Mouse (Mus musculus) E14TG2a.4 (cell line): ENCODE results near the gene Pus1.

Experiments
- H3K27me3 ChIP-seq: 2 replicates; pipeline ENCODE4 v1.6.1; 2014; ENCODE audit warnings: low read length, control low read depth; ENCODE audit not compliant: insufficient read depth
- H3K36me3 ChIP-seq: 2 replicates; pipeline ENCODE4 v1.6.1; 2014; ENCODE audit warnings: low read length, control low read depth; ENCODE audit not compliant: insufficient read depth
- H3K4me1 ChIP-seq: replicated peaks from 2 replicates; pipeline ENCODE4 v1.6.1; 2014; ENCODE audit warnings: low read depth, low read length, control low read depth
- H3K4me3 ChIP-seq: replicated peaks from 2 replicates; pipeline ENCODE4 v1.5.1; 2014; ENCODE audit warnings: mild to moderate bottlenecking, low read length
- H3K9me3 ChIP-seq: 2 replicates; pipeline ENCODE4 v1.6.1; 2014; ENCODE audit warnings: low read length, control low read depth
- CTCF ChIP-seq: conservative IDR thresholded peaks from 2 replicates; pipeline ENCODE4 v1.5.1; 2014; ENCODE audit warnings: low read length
- NANOG ChIP-seq: IDR thresholded peaks from 2 replicates; pipeline ENCODE4 v1.6.1; 2014; ENCODE audit warnings: borderline replicate concordance, low read length, mixed read lengths
- POU5F1 ChIP-seq: IDR thresholded peaks from 2 replicates; pipeline ENCODE4 v1.6.1; 2014; ENCODE audit warnings: low read length, borderline replicate concordance

Pus1 gene

DNA sequence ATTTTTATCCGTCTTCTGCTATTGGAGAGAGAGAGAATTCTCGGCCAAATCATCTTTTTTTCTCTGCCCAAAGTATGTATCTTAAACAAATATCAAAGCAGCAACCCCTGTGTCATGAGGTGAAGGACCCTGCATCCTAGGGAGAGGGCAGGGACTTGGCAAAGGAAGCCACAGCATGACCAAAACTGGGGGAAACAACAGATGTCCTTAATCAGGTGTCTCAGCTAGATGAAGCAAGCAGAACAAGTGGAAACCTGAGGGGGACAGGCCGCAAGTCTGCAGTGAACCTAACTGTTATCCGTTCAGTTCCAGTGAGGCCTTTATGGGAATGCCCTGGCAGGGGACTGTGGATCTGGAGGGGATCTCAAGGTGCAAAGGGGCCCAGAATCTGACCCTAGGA is 27.0 kb upstream of the Pus1 start:
- no peaks in the 10 kb centered on the region for H3K27me3 ChIP-seq
- TF ChIP-seq CTCF (no peak), POU5F1 (no peak), NANOG (no peak)
- no peaks in the 10 kb centered on the region for H3K9me3 ChIP-seq
- peak overlapping the region; percentile 92 for H3K4me3 ChIP-seq
- peaks cover 50% of the 10 kb centered on the region for H3K36me3 ChIP-seq
- peaks cover 73% of the 10 kb centered on the region for H3K4me1 ChIP-seq

DNA sequence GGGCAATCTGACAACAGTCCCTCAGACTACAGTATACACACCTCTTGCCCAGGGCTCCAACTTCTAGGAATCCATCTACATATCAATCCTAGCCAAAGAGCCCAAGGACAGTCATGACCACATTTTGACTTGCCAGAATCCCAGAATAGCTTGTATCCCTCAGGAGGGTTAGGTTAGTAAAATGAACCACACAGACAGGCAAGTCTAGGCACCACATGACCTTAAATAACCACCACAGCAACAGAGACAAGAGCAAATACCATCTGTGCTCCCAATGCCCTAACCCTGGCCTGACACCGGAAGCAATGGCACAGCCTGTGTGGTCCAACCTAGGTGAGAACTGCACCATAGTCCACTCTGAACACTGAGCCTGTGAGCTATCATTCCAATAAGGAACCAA is 26.2 kb upstream of the Pus1 start:
- H3K4me1 ChIP-seq = peaks cover 76% of the 10 kb centered on the region
- TF ChIP-seq NANOG = peak; percentile 2; the same call in 1 of the 2 replicates
- no peak for TF ChIP-seq POU5F1
- peak overlapping the region; percentile 92 for H3K4me3 ChIP-seq
- no peaks in the 10 kb centered on the region for H3K9me3 ChIP-seq
- H3K27me3 ChIP-seq = no peaks in the 10 kb centered on the region
- H3K36me3 ChIP-seq = peaks cover 58% of the 10 kb centered on the region

DNA sequence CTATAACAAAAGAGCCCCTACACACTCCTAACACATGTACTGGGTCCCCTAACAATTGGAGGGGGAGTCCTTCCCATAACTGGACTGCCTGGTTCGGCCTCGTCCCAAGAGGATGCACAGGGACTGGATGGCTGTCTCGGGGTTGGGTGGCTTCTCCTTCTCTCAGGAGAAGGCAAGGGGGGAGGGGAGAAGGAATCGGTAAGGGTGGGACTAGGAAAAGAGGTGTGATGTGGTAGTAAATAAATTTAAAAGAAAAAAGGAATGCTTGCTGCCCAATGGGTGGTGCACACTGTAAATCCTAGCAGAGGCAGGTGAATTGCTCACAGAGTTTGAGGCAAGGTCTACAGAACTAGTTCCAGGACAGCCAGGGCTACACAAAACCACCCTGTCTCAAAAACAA is 25.7 kb upstream of the Pus1 start:
- Histone ChIP-seq H3K4me1 (peaks cover 78% of the 10 kb centered on the region), H3K36me3 (peaks cover 63% of the 10 kb centered on the region), H3K27me3 (no peaks in the 10 kb centered on the region), H3K9me3 (no peaks in the 10 kb centered on the region), H3K4me3 (peak overlapping the region; percentile 92)
- TF ChIP-seq CTCF = no peak
- no peak for TF ChIP-seq NANOG
- no peak for TF ChIP-seq POU5F1

DNA sequence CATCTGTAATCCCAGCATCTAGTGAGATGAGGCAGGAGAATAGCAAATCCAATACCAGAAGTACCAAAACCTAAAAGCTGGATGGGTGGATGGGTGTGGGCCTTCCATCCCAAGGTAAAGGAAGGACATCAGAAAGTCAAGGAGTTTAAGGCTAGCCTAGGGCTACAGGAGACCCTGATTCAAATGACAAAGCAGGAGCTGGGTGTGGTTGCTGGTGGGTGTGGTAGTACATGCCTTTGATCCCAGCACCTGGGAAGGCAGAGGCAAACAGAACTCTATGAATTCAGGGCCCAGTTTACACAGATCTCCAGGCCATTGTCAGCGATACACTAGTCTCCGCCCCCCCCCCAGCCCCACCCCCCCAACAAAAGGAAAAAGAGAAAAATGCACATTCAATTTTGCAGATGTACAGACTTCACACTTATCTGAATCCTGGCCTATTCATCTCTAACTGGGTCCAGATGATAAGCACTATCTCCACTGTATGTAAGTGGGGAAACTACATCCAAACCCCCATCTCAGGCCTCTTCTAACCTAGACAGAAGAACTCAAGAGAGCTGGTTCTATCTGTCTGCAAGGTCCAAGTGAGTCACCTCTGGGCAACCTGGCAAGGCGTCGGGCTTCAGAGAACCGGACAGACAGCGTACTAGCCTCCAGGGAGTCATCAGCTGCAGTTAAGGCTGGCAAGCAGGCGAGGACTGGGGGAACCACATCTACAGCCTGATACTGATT is 23.7 kb upstream of the Pus1 start:
- H3K4me1 ChIP-seq = peaks cover 91% of the 10 kb centered on the region
- H3K36me3 ChIP-seq = peaks cover 83% of the 10 kb centered on the region
- no peaks in the 10 kb centered on the region for H3K27me3 ChIP-seq
- H3K9me3 ChIP-seq = no peaks in the 10 kb centered on the region
- H3K4me3 ChIP-seq = peak overlapping the region; percentile 92
- TF ChIP-seq NANOG (no peak), POU5F1 (no peak), CTCF (no peak)

DNA sequence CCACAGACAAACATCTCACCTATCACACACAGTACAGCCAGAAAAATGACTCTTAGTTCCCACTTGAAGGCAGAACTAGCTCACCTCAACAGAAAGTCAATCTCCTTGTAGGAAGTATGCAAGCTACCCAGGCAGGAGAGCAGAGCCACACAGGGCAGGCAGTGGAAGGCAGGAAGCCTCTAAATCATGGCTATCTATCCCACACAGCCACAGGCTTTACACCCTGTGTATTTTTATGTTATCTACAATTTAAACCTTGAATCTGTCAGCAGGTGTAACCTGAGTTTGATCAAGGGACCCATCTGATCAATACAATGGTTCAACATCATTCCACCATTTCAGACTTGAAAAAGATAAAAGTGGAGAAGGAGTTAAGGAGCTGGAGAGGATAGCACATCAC is 22.4 kb upstream of the Pus1 start:
- TF ChIP-seq POU5F1 = no peak
- TF ChIP-seq CTCF = no peak
- no peak for TF ChIP-seq NANOG
- H3K36me3 ChIP-seq = peaks cover 93% of the 10 kb centered on the region
- H3K4me3 ChIP-seq = peak overlapping the region; percentile 92
- H3K4me1 ChIP-seq = peaks cover 95% of the 10 kb centered on the region
- no peaks in the 10 kb centered on the region for H3K27me3 ChIP-seq
- H3K9me3 ChIP-seq = no peaks in the 10 kb centered on the region

DNA sequence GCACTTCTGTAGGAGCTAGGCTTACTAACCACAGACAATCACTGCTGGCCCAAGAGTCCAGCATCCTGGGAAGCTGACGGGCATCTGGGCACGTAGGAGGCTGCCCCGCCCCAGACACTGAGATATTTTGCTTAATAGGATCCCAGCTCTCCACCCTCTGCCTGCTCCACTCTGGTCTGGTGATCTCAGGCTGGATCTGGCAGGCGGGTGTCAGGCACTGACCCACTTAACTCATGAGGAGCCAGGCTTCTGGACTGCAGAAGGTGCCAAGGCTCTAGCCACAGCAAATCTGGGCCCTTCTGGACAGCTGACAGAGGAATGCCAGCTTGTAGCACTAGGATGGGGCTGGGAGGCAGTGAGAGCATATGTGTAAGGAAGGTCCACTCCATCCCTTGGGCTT is 21.7 kb upstream of the Pus1 start:
- H3K4me1 ChIP-seq = peaks cover 94% of the 10 kb centered on the region
- H3K27me3 ChIP-seq = no peaks in the 10 kb centered on the region
- peaks cover 93% of the 10 kb centered on the region for H3K36me3 ChIP-seq
- no peaks in the 10 kb centered on the region for H3K9me3 ChIP-seq
- H3K4me3 ChIP-seq = peak overlapping the region; percentile 92
- TF ChIP-seq NANOG = no peak
- TF ChIP-seq CTCF = no peak
- no peak for TF ChIP-seq POU5F1

DNA sequence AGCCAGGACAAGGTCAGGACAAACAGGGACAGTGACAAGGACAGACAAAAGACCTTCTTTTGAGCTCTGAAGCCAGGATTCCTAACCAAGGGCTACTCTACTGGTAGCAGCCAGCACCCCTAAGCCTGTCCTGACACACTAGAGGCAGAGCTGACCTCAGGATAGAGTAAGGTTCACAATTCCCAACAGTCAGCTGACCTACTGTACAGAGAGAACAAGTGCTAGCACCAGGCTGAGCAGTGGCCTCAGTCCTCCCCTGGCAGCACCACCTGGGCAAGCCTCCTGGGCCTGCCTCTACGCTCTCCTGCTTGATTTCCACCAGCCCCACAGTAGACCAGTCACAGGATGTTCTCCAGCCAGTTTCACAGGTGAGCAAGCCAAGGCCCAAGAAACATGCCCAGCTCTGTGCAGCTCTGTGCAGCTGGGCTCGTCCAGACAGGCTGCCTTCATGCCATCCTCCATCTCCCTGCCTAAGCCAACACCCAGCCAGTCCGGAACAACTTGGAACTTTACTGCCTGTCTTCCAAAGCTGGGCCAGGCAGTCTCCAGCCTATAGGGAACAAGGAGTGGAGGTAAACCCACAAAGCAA is 20.7 kb upstream of the Pus1 start:
- no peak for TF ChIP-seq POU5F1
- TF ChIP-seq CTCF = no peak
- no peak for TF ChIP-seq NANOG
- H3K4me3 ChIP-seq = peak overlapping the region; percentile 92
- H3K4me1 ChIP-seq = peaks cover 91% of the 10 kb centered on the region
- no peaks in the 10 kb centered on the region for H3K27me3 ChIP-seq
- H3K9me3 ChIP-seq = no peaks in the 10 kb centered on the region
- peaks cover 93% of the 10 kb centered on the region for H3K36me3 ChIP-seq

DNA sequence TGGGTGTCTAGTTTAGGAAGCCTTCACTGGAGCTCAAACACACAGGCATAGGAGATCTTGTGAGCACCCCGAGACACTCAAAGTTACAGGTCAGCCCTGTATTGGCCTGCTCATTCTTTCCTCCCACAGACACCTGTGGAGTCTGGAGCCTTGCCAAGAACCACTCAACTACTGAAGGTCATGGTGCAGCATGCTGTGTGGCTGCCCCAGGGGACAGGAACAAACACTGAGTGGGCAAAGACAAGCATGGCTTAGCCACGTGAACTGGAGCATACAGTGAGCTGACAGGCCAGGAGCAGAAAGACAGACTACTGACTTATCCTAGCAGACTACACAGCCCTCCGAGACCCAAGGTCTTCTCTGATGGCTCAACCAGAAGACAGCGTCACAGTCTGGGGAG is 17.2 kb upstream of the Pus1 start:
- H3K4me3 ChIP-seq = no peak overlapping the region
- peaks cover 100% of the 10 kb centered on the region for H3K36me3 ChIP-seq
- H3K4me1 ChIP-seq = peaks cover 92% of the 10 kb centered on the region
- TF ChIP-seq POU5F1 (no peak), CTCF (no peak), NANOG (no peak)
- H3K9me3 ChIP-seq = no peaks in the 10 kb centered on the region
- H3K27me3 ChIP-seq = no peaks in the 10 kb centered on the region

DNA sequence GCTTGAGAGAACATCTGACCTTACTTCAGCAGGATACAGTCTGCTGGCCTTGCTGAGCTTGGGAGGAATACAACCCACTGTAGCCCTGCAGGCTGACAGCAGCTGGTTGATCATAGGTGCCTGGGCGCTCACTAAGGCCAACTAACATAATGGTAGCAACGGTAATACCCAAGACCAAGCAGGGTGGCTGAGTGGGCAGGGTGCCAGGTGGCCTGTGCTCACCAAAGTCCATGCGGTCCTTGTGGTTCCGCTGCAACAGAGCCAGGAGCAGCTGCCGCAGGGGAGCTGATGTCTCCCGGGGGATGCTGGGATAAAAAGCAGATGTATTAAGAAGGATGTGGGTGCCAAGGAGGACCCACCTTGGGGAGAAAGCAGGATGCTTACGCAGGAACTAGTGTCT is 13.9 kb upstream of the Pus1 start:
- H3K36me3 ChIP-seq = peaks cover 100% of the 10 kb centered on the region
- H3K9me3 ChIP-seq = no peaks in the 10 kb centered on the region
- no peak overlapping the region for H3K4me3 ChIP-seq
- H3K4me1 ChIP-seq = peaks cover 90% of the 10 kb centered on the region
- H3K27me3 ChIP-seq = no peaks in the 10 kb centered on the region
- TF ChIP-seq POU5F1 = no peak
